Mouse (Mus musculus) limb, embryonic 14.5 days (tissue): ENCODE results near the gene Anp32a. TPM values are rescaled to one million over a fixed set of nuclear protein-coding genes. Genes with fewer than 3 reads are reported as not detected.

Source experiments
- ATAC-seq: fragments of 200-750 bp; cut with Nextera tagmentation; 2 replicates; pipeline ENCODE4 v1.8.0; 2017; ENCODE audit warnings: low read depth, moderate number of reproducible peaks, moderate TSS enrichment; ENCODE audit not compliant: low FRiP score
- DNase-seq: peaks from one replicate; pipeline ENCODE4 v3.0.0-alpha.2; 2015; ENCODE audit warnings: low spot score
- H3K27ac ChIP-seq: fragments of 300-500 bp; sonication (generic); replicated peaks from 2 replicates; pipeline ENCODE4 v1.5.1; 2014; ENCODE audit warnings: low read depth, mild to moderate bottlenecking, low read length, moderate library complexity, mixed read lengths
- H3K27me3 ChIP-seq: fragments of 300-500 bp; sonication (generic); 2 replicates; pipeline ENCODE4 v1.6.1; 2014; ENCODE audit warnings: low read length, mixed read lengths; ENCODE audit not compliant: control insufficient read depth, insufficient read depth
- H3K36me3 ChIP-seq: fragments of 300-500 bp; sonication (generic); 2 replicates; pipeline ENCODE4 v1.6.1; 2014; ENCODE audit warnings: mild to moderate bottlenecking, low read length, moderate library complexity, mixed read lengths; ENCODE audit not compliant: control insufficient read depth, insufficient read depth
- H3K4me1 ChIP-seq: fragments of 300-500 bp; sonication (generic); 2 replicates; pipeline ENCODE4 v1.6.1; 2014; ENCODE audit warnings: antibody characterized with exemption, low read length, mixed read lengths; ENCODE audit not compliant: control insufficient read depth, insufficient read depth
- H3K4me2 ChIP-seq: fragments of 300-500 bp; sonication (generic); replicated peaks from 2 replicates; pipeline ENCODE4 v1.6.1; 2014; ENCODE audit warnings: low read depth, mild to moderate bottlenecking, low read length, moderate library complexity; ENCODE audit not compliant: severe bottlenecking
- H3K4me3 ChIP-seq: fragments of 300-500 bp; sonication (generic); replicated peaks from 2 replicates; pipeline ENCODE4 v1.5.1; 2014; ENCODE audit warnings: low read length
- H3K9ac ChIP-seq: fragments of 300-500 bp; sonication (generic); 2 replicates; pipeline ENCODE4 v1.6.1; 2014; ENCODE audit warnings: mild to moderate bottlenecking, low read depth, low read length, moderate library complexity; ENCODE audit not compliant: severe bottlenecking
- H3K9me3 ChIP-seq: fragments of 300-500 bp; sonication (generic); 2 replicates; pipeline ENCODE4 v1.6.1; 2016; ENCODE audit warnings: low read length; ENCODE audit not compliant: control insufficient read depth
- POLR2A ChIP-seq: fragments of 200-500 bp; IDR thresholded peaks from 2 replicates; pipeline ENCODE4 v1.8.0; 2012; ENCODE audit warnings: inconsistent platforms, mild to moderate bottlenecking, moderate library complexity, borderline replicate concordance; ENCODE audit not compliant: insufficient read depth, insufficient read length; ENCODE audit errors: extremely low read depth
- WGBS: fragments of 180-500 bp; shearing (Covaris S2); extraction: QIAGEN DNeasy Blood & Tissue Kit; methylation state at CpG from one replicate; pipeline ENCODE4 v1.1.7; 2014; 5-methylcytosine and 5-hydroxymethylcytosine counted together
- polyA plus RNA-seq, 2 experiments: library from polyadenylated mRNA; depleted of rRNA in 1 of 2; stranded (reverse) in 1 of 2; unstranded in 1 of 2; fragments of >200 nt; fragmentation: Nextera tagmentation in 1 of 2; extraction: Ambion mirVana in 1 of 2; gene quantifications; 2 replicates each; pipeline versions ENCODE4 v1.2.1 to v1.2.3; 2012 to 2014

The Anp32a gene
- polyA plus RNA-seq, 2 experiments: 104 to 468 TPM

- TF ChIP-seq POLR2A: no peak
- Histone ChIP-seq H3K9ac (no peak overlapping the region), H3K27ac (no peak overlapping the region), H3K4me2 (no peak overlapping the region), H3K4me1 (peaks cover 3% of the 10 kb centered on the region; the same call in 1 of the 2 replicates), H3K36me3 (peaks cover 11% of the 10 kb centered on the region), H3K4me3 (no peak overlapping the region), H3K9me3 (0 out of 2 replicates have a peak, but pooled peaks cover under 1% of the 10 kb centered on the region), H3K27me3 (no peaks in the 10 kb centered on the region)
- DNase-seq (no peak), ATAC-seq (no peak)
- 95% methylated on average over 10 of the region's 10 CpGs for WGBS
Measured at GRCm38 (mm10) chr9:62423871-62424270, 82.8 kb downstream of the Anp32a start.

GRCm38 (mm10) chr9:62425265-62425664 lies 84.2 kb downstream of the Anp32a start:
- no peak overlapping the region for H3K27ac ChIP-seq
- WGBS: 35% methylated on average over 5 of the region's 5 CpGs
- ATAC-seq: no peak

GRCm38 (mm10) chr9:62426021-62426420 lies 84.9 kb downstream of the Anp32a start:
- TF ChIP-seq POLR2A: no peak
- Histone ChIP-seq H3K9me3 (no peaks in the 10 kb centered on the region), H3K4me2 (no peak overlapping the region), H3K9ac (no peak overlapping the region), H3K4me1 (no peaks in the 10 kb centered on the region), H3K36me3 (peaks cover 11% of the 10 kb centered on the region), H3K4me3 (no peak overlapping the region), H3K27me3 (no peaks in the 10 kb centered on the region), H3K27ac (no peak overlapping the region)
- WGBS: 91% methylated on average over 19 of the region's 19 CpGs
- DNase-seq: no peak
- ATAC-seq: no peak

More at GRCm38 (mm10) chr9:62425265-62425664, 84.2 kb downstream of the Anp32a start:
- TF ChIP-seq POLR2A: no peak
- DNase-seq: no peak
- no peak overlapping the region for H3K9ac ChIP-seq
- peaks cover 3% of the 10 kb centered on the region; the same call in 1 of the 2 replicates for H3K4me1 ChIP-seq
- H3K4me3 ChIP-seq: no peak overlapping the region
- peaks cover 11% of the 10 kb centered on the region for H3K36me3 ChIP-seq
- H3K4me2 ChIP-seq: no peak overlapping the region
- H3K9me3 ChIP-seq: no peaks in the 10 kb centered on the region
- no peaks in the 10 kb centered on the region for H3K27me3 ChIP-seq

- no peaks in the 10 kb centered on the region for H3K27me3 ChIP-seq
- 91% methylated on average over 6 of the region's 6 CpGs for WGBS
- no peak overlapping the region for H3K9ac ChIP-seq
- DNase-seq (no peak), ATAC-seq (no peak)
- no peaks in the 10 kb centered on the region for H3K9me3 ChIP-seq
- no peak overlapping the region for H3K27ac ChIP-seq
- H3K36me3 ChIP-seq: peaks cover 14% of the 10 kb centered on the region
- TF ChIP-seq POLR2A: no peak
- H3K4me2 ChIP-seq: no peak overlapping the region
- H3K4me1 ChIP-seq: no peaks in the 10 kb centered on the region
- H3K4me3 ChIP-seq: no peak overlapping the region
Measured at GRCm38 (mm10) chr9:62426531-62426930, 85.4 kb downstream of the Anp32a start.

- no peak overlapping the region for H3K4me3 ChIP-seq
- no peak overlapping the region for H3K27ac ChIP-seq
- ATAC-seq: no peak
- peaks cover 14% of the 10 kb centered on the region for H3K36me3 ChIP-seq
- DNase-seq: no peak
- H3K9ac ChIP-seq: no peak overlapping the region
- no peaks in the 10 kb centered on the region for H3K27me3 ChIP-seq
- H3K4me2 ChIP-seq: no peak overlapping the region
- no peaks in the 10 kb centered on the region for H3K9me3 ChIP-seq
- 85% methylated on average over 8 of the region's 8 CpGs for WGBS
- no peak for TF ChIP-seq POLR2A
- H3K4me1 ChIP-seq: no peaks in the 10 kb centered on the region
Measured at GRCm38 (mm10) chr9:62427010-62427409, 85.9 kb downstream of the Anp32a start.

Other genes with a start within 250 kb of the Anp32a start
- gene Glce, start 218.6 kb upstream of the Anp32a start, polyA plus RNA-seq (2012; rRNA removed): 16.5 and 17.9 TPM in 2 replicates
- gene Glce, start 218.6 kb upstream of the Anp32a start, polyA plus RNA-seq (2014; fragmentation: Nextera tagmentation; extraction: Ambion mirVana): 31.9 and 36.9 TPM in 2 replicates
- gene Spesp1, start 59.1 kb upstream of the Anp32a start, polyA plus RNA-seq (2012; rRNA removed): not detected in 2 replicates
- gene Spesp1, start 59.1 kb upstream of the Anp32a start, polyA plus RNA-seq (2014; fragmentation: Nextera tagmentation; extraction: Ambion mirVana): not detected in 2 replicates
- gene Coro2b, start 195.8 kb downstream of the Anp32a start, polyA plus RNA-seq (2012; rRNA removed): 20.8 and 29.8 TPM in 2 replicates
- 10.3 and 11.0 TPM in 2 replicates for gene Coro2b, start 195.8 kb downstream of the Anp32a start, polyA plus RNA-seq (2014; fragmentation: Nextera tagmentation; extraction: Ambion mirVana)